Mouse (Mus musculus): ENCODE measurements around the gene Dppa3.
"Not testable (repeated sequence)": the region's sequence is repeated elsewhere in the genome, so short reads cannot be mapped to it uniquely, and the experiment has no call there.

The Dppa3 gene

DNA sequence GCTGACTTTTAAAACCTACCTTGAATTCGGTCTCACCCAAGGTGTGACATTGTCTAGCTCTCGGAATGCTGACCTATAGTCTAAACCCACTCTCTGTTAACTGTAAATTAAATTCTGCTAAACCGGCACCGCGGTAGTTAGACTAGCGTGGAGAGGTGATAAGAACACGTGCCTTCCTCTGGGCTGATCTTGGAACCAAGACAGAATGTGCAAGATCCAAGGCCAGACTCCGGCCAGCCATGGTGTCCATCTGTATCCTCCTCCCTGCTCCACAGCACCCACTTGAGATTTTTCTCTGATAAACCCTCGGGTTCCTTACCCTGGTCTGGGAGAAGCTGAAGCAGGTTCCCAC lies 16.9 kb upstream of the Dppa3 start:
- intact Hi-C loops (cut with DNase I): no loop called here

DNA sequence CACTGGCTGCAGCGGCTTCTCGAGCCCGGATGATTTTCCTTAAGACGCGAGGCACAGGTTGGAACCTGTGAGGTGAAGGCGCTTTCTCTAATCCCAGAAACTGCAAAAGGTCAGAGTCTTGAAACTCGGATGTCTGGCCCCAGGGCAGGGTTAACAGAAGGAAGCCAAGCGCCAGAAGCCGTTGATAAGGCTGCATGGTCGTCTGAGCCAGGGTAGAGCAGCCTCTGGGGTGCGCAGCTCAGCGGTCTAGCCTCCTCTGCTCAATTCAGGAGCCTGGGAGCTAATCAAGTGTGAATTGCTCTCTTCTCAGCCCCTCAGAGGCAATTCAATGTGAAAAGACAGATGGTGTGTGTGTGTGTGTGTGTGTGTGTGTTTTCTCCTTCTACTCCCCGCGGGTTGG lies 16.4 kb upstream of the Dppa3 start, which contains the start of gene Gdf3:
TSS of gene Gdf3 (minus strand) at position 317 of the 400 bp plus-strand sequence.
- intact Hi-C loops (cut with DNase I): no loop called here

DNA sequence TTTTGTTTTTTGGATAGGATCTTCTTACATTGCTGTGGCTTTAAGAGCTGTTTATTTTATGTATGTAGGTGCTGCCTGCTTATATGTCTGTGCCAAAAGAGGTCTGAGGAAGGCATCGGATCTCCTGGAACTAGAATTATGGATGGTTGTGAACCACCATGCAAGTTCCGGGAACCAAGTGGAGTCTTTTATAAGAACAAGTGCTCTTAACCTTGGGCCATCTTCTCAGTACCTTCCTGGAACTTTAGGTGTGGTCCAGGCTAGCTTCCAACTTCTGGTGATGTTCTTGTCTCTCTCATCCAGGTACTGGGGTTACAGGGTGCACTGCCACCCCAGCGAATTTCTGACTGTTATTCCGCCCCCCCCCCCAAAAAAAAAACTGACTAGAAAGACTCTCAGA lies 13.8 kb upstream of the Dppa3 start:
- intact Hi-C loops (cut with DNase I): no loop called here

DNA sequence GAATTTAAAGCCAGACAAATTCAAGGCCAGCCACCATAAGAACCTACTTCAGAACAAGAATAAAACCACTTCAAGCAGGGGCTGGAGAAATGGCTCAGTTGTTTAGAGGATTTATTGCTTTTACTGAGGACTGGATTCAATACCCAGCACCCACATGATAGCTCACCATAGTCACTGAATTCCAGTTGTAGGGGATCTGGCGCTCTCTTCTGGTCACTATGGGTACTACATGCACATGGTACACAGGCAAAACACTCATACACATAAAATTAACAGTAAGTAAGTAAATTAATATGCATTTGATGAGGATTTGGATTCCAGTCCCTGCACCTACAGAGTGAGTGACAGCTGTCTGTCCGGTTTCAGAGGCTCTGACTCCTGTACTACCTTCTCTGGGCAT lies 12.2 kb upstream of the Dppa3 start:
- intact Hi-C loops (cut with DNase I): no loop called here

DNA sequence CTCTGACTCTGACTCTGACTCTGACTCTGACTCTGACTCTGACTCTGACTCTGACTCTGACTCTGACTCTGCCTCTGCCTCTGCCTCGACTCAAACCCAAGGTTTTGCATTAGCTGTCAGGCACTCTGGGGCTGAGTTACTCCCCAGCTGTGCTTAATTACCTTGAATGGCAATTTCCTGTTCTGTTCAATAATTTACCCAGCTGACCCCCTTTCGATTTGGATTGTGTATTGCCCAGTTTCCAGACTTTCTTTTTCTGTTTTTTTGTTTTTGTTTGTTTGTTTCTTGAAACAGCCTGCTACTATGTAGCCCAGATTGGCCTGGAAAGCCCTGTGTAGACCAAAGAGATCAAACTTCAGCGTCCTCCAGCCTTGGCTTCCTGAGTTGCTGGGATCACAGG lies 10.2 kb upstream of the Dppa3 start:
- intact Hi-C loops (cut with DNase I): no loop called here

DNA sequence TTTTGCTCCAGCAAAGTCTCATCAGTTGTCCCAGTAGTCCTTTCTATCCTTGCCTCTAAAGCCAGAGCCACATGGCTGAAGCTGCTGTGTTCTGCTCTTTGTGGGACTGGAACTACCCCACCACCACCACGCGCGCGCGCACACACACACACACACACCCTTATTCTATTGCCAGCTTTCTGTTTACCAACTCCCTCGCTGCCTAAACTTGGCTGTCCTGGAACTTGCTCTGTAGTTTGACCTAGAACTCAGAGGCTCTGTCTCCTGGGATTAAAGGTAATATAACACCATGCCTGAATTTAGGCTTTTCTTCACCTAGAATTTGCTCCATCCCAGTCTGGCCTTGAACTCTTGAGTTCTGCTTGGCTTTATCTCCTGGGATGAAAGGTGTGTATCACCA lies 5.1 kb upstream of the Dppa3 start:
- intact Hi-C loops (cut with DNase I): no loop called here

DNA sequence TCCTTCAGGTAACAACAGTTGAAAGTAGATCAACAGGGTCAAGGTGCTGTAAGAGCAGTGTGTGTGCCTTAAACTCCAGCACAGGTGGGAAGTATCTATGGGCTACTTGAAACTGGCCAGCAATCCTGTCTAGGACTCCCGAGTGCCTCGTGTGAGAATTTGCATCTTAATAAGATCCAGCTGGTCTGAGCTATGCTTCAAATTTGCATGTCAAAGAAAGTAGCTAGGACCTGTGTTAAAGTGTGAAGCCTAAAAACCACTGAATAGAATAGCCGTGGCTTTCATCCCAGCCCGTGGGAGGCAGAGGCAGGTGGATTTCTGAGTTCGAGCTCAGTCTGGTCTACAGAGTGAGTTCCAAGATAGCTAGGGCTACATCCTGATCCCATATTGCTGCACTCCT lies 1.7 kb upstream of the Dppa3 start:
- intact Hi-C loops (cut with DNase I): no loop called here

DNA sequence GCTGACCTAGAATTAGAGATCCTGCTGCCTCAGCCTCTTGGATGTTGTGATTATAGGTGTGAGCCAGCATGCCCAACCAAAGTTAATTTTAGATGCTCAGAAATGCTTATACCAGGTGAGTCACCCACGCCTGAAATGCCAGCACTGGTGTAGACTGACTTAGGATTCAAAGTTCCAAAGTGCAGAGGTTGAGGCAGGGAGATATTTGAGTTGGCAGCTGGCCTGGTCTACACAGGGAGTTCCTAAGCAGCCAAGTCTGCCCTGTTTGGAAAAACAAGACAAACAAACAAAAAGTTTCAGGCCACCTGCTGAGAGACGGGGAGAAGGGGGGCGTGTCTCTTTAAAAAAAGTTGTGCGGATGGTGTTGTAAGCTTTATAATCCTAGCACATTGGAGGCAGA lies 1.1 kb upstream of the Dppa3 start:
- intact Hi-C loops (cut with DNase I): no loop called here

DNA sequence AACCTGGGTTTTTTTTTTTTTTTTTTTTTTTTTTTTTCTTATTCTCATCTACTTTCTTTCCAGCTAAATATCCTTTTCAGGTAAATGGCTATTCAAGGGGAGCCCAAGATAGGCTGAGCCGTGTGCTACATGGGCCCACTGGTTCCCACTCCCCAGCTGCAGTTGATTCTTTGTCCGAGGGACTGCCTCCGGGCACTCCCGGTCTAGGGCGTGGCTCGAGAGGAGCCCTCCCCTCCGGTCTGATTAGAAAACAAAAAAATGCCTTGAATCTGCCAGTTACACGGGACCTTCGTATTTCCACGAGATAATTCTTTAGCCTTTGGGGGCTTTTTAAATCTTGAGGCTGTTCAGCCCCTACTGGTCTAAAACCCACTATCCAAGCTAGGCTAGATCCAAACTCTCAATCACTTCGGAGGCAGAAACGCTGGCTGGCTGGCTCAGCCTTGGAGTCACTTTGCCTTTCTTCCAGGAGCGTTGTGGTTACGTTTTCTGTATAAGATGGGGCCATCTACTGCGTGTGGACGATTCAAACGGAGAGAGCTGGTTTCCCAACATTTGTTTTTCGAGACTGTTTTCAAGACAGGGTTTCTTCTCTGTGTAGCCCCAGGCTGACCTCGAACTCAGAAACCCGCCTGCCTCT lies 1.4 kb downstream of the Dppa3 start:
- intact Hi-C loops (cut with DNase I): no loop called here

DNA sequence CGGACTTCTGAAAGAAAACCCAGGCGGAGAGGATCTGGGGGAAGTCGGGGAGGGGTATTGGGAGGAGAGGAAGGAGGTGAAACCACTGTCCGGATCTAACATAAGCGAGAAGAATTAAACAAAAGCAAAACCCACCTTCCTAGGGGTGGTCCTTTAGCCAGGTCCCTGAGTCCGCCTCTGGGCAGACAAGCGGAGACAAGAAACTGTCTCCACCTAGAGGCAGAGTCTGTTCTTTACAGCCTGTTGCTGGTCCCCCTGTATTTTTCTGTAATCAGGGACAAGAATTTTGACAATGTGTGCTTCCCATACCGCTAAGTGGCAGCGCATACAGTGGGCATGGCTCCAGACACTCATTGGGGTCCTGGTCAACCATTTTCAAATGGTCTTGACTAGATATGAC lies 7.2 kb downstream of the Dppa3 start:
- intact Hi-C loops (cut with DNase I): loop anchor here (5.0 kb wide), 1 partner anchor 36 kb away; no protein-coding TSS in a partner anchor

DNA sequence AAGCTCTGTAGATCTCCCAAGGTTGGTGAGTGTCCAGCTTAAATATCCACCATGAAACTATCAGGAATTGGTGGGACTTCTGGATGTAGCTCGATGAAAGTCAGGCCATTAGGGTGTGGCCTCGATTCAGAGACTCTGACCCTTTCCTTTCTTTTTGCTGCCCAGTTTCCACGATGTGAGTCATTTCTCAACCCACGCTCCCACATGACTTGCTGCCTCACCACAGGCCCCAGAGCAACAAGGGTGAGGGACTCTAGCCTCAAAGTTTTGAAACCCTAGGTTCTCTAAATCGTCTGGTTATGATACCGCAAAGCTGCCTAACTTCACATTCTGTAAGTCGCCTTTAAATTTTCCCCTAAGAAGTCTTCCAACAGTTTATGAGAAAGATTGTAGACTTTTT lies 9.1 kb downstream of the Dppa3 start:
- intact Hi-C loops (cut with DNase I): no loop called here

DNA sequence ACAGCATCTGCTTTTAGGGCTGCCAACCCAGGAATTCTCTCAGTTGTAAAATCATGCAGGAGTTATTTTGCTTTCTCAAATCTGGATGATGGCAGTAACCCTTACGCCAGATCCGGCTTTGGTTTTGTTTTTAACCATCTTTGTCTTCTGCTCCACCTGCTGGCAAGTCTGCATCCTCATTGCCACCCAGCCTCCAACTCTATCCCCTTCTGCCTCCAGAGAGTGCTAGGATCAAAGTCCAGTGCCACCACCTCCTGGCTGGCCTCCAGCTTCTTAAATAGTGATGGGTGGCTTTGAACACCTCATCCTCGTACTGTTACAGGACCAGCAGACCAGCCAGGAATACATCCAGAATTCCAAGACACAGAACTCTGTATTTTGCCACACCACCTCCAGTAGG lies 10.5 kb downstream of the Dppa3 start:
- intact Hi-C loops (cut with DNase I): no loop called here

DNA sequence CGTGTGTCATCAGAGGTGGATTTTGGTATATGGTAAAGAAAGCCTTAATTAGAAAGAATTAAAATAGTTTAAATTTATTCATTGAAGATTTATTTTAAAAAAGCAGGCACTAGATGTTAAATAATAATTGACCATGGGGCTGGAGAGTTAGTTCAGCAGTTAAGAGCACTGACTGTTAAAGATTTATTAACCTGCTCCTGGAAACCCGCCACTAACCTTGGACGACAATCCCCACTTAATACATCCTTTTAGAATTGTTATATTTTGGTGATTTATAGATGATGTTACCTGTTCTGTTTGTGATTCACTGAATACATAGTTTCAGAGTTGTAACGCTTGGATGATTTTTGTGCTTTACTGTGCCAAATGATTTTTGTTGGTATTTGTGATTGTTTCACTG lies 11.4 kb downstream of the Dppa3 start:
- intact Hi-C loops (cut with DNase I): not testable (repeated sequence)

DNA sequence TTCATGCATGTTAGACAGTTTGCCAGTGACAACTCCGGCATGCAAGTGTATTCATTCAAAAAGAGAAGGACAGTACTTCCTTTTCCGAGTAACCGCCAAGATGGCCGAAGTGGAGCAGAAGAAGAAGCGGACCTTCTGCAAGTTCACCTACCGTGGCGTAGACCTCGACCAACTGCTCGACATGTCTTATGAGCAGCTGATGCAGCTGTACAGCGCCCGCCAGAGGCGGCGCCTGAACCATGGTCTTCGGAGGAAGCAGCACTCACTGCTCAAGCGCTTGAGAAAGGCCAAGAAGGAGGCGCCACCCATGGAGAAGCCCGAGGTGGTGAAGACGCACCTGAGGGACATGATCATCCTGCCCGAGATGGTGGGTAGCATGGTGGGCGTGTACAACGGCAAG lies 18.0 kb downstream of the Dppa3 start:
- intact Hi-C loops (cut with DNase I): not testable (repeated sequence)

DNA sequence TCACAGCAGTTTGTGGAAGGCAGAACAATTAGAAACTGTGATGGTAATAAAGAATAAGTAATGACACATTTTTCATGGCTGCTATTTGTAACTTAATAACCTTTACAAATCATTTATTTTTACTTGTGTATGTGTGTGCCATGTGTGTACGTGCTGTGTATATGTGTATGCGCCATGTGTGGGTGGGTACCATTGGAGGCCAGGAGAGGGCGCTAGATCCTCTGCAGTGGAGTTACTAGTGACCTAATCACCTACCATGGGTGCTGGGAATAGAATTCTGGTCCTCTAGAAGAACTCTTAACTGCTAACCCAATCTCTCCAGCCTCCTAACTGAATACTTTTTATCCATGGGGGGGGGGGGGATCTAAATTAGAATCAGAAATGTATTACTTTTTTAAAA lies 23.7 kb downstream of the Dppa3 start:
- intact Hi-C loops (cut with DNase I): no loop called here

DNA sequence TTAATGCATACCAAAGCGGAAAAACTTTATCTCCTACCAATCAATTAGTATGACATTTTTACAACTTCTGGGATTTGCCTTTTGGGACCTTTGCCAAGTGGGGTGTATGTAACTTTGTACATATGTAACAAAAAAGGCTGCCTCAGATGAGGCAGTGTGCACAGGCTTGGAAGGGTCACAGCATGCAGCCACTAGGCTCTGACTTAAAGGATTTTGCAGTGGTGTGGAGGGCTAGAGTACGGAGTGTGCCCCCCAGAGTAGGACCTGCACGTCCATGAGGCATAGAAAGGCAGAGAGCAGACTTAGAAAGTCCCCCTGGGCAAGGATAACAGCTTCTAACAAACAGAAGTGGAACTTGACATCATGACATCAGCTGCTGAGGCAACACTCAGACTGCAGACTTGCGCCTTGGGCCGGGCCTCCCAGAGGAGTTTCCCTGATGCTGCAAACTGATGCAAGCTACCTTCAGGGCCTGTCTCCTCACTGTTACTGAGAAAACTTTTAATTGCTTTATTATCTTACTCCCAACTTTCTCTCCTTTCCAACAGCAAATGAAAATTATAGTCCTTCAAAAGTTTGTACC lies 24.3 kb downstream of the Dppa3 start:
- intact Hi-C loops (cut with DNase I): no loop called here

DNA sequence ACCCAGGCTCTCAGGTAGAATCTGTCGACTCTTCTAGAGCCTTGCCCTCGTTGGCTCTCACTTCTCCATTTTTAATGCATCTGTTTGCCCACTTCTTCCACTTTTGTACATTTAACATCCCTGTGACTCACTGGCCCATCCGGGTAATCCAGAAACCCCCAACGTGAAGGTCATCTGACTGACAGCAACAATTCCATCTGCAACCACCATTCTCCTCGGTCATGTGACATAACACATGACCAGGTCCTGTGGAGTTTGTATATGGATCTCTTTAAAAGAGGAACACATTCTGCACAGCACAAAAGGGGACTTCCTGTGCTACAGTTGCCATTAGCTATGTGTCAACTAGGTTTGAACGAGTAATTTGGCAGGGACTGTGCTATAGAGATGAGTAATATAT lies 28.1 kb downstream of the Dppa3 start:
- intact Hi-C loops (cut with DNase I): no loop called here

DNA sequence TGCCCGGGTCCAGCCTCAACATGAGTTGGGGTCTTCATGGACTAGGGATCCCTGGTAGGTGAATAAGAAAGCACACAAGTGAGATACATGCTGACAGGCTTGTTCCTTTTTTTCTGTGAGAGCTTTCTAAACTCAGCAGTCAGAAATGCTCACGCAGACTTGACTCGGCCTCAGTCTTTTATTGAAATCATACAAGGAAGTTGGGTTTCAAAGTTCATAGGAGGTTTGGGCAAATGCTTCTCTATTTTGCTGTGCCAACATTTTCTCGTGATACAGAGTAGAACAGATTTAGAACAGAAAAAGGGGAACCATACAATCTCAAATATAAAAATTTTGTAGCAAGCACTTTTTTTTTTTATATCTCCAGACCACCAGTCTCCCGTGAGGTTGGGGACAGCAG lies 31.4 kb downstream of the Dppa3 start:
- intact Hi-C loops (cut with DNase I): no loop called here

DNA sequence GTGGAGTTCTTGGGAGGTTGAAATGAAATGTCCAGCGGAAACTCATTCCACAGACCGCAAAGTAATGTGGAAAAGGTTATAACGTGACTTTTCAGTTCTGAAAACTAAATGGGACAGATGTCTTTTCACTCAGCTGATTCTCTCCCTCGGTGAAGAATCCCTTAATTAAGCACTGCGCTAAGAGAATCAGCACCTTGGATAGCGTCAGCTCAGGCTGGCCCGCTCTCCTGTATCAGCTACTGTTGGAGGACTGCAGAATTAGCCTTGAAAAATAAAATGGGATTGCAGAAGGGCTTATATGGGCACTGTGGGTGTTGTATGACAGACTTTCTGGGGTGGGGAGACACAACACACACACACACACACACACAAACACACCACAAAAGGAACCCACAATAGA lies 33.4 kb downstream of the Dppa3 start:
- intact Hi-C loops (cut with DNase I): no loop called here

DNA sequence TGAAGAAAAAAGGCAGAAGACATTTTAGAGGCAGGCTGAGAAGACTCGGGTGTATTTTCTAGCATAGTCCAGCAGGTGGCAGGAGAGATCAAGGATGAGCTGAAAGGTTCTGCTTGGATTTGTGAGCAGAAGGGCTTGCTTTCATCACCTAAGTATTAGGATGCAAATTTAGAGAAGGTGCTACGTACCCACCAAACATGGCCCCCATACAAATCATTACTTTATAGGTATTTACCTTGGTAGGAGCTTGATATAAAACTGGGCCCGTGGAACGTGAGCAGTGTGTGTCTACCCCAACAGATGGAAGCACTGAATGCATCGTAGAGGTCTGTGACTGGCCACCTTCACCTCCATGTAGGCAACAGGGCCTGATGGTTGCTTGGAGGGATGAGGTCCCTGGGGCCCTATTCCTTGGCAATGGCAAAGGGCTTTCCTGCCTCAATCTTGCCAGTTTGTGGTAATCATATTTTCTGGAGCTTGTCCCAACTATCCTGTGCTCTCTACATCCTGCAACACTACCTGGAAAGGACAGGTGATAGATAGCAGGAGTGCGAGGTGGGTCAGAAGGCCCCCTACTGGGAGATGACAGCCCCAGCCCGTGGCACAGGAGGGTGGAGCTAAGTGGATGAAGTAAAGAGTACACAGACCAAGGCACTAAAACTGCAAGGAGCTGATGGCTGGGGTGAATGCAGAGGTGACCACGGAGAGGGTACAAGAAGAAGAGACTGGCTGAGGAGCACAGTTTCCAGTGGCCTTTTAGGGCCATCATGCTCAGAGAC lies 34.6 kb downstream of the Dppa3 start:
- intact Hi-C loops (cut with DNase I): no loop called here

DNA sequence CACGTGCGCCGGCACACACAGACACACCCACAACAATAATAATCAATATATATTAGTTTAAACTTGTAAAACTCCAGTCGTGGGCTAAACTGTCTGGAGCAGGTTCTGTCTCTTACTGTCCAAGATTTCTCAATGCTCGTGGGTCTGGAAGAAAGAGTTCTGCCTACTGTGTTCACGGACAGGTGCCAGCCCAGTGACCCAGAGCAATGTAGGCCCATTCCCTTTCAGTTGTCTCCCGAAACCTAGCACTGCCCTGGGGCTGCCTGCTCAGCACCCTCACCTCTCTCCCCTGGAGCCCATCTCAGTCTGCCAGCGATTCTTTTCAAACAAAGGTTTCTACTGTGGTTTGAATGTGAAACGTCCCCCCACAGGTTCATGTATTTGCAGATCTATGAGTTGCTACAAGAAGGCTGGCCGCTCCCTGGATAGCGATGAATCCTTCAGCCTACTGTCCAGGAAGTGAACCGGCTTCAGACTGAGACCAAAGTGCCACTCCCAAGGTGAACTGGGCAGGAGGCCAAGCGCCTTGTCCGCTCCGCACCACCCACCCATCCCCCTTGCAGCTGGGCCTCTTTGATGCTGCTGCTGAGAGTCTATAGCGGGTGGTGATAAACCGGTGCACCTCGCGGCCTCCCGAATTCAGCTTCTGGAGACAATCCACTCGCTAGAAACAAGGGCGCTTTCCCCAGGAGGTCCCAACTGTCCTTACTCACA lies 36.5 kb downstream of the Dppa3 start:
- intact Hi-C loops (cut with DNase I): no loop called here

DNA sequence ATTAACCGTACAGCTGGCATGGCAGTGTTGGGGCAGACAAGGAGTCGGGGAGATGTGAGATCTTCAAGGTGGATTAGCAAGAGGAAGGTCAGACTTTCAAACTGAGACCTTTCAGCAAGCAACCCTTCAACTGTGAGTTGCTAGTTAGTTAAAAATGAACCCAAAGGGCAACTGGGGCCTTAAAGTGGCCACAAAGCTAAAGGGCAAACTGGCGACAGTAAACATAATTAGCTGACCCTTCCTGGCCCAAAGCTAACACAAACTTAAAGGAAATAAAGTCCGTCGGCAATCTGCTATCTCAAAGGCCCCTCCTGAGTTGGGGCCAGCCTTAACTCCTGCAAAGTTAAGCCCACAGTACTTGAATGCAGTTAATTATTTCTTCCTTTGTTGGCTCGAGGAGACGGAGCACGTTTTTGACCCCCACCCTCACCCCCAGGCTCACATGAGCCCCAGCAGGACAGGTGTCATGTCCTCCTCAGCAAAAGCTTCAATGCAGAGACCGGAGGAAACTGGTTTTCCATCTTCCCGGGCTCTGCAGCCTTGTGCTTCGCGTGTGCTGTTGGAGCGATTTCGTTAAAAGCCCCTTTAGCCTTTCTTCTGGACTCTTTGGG lies 37.5 kb downstream of the Dppa3 start:
- intact Hi-C loops (cut with DNase I): no loop called here
